Mouse (Mus musculus) thymus, adult 2 months (tissue): ENCODE results near the gene Map3k1. TPM values are rescaled to one million over a fixed set of nuclear protein-coding genes. Genes with fewer than 3 reads are reported as not detected.

ENCODE experiments used
- DNase-seq: peaks from one replicate; pipeline ENCODE4 v3.0.0; 2021
- H3K27ac ChIP-seq: fragments of 200-500 bp; 2 replicates; pipeline ENCODE4 v1.5.1; 2012; ENCODE audit warnings: low read length, control low read depth; ENCODE audit not compliant: control insufficient read depth, insufficient read depth
- H3K27me3 ChIP-seq: fragments of 200-500 bp; 2 replicates; pipeline ENCODE4 v1.6.1; 2012; ENCODE audit warnings: mild to moderate bottlenecking, low read length, moderate library complexity, mixed read lengths; ENCODE audit not compliant: control insufficient read depth, insufficient read depth
- H3K36me3 ChIP-seq: fragments of 200-500 bp; 2 replicates; pipeline ENCODE4 v1.6.1; 2012; ENCODE audit warnings: mild to moderate bottlenecking, low read length, moderate library complexity; ENCODE audit not compliant: control insufficient read depth, insufficient read depth
- H3K4me1 ChIP-seq: fragments of 200-500 bp; replicated peaks from 2 replicates; pipeline ENCODE4 v1.6.1; 2012; ENCODE audit warnings: low read length; ENCODE audit not compliant: control insufficient read depth, insufficient read depth
- H3K4me3 ChIP-seq: fragments of 200-500 bp; 2 replicates; pipeline ENCODE4 v1.5.1; 2012; ENCODE audit warnings: mild to moderate bottlenecking, low read length, control low read depth, moderate library complexity; ENCODE audit not compliant: control insufficient read depth, insufficient read depth
- CTCF ChIP-seq: fragments of 200-500 bp; IDR thresholded peaks from 2 replicates; pipeline ENCODE4 v1.5.1; 2012; ENCODE audit warnings: mild to moderate bottlenecking, control low read depth, low read length, moderate library complexity, borderline replicate concordance; ENCODE audit not compliant: control insufficient read depth, poor library complexity, insufficient read depth; ENCODE audit errors: extremely low read depth
- POLR2A ChIP-seq: fragments of 200-500 bp; IDR thresholded peaks from 2 replicates; pipeline ENCODE4 v1.6.1; 2012; ENCODE audit warnings: mild to moderate bottlenecking, low read length, control low read depth, moderate library complexity; ENCODE audit not compliant: control insufficient read depth, poor library complexity, insufficient read depth; ENCODE audit errors: extremely low read depth
- WGBS: fragments of 180-500 bp; shearing (Covaris S2); methylation state at CpG from one replicate; pipeline ENCODE4 v1.1.7; 2018; 5-methylcytosine and 5-hydroxymethylcytosine counted together
- polyA plus RNA-seq: library from polyadenylated mRNA; depleted of rRNA; stranded (reverse); fragments of >200 nt; gene quantifications from 2 replicates; pipeline ENCODE4 v1.2.3, GENCODE M21; 2012

Map3k1 gene
- polyA plus RNA-seq, 1 experiment = 47.2 TPM

DNA sequence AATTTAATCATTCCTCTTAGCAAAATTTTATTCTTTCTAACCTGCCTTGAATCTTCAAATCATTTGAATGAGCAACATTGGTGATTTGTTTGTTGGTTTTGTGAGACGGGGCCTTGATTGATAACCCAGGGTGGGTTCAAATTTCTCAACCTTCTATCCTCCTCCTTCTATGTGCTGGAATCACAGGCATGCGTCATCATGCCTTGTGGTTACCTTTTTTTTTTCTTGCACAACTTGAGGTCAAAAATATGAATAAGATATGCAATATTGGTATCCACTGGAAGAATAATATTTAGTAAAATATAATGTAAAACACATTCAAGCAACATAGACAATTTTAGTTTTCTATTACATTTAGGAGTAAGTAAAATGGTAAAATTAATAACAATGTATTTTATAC lies 3.9 kb upstream of the Map3k1 start:
- TF ChIP-seq POLR2A (no peak), CTCF (no peak)
- no peak overlapping the region for H3K4me3 ChIP-seq
- H3K27ac ChIP-seq = no peak overlapping the region
- no peaks in the 10 kb centered on the region for H3K36me3 ChIP-seq
- WGBS = 97% methylated on average over 2 of the region's 2 CpGs
- no peaks in the 10 kb centered on the region for H3K27me3 ChIP-seq
- H3K4me1 ChIP-seq = peaks cover 4% of the 10 kb centered on the region
- no peak for DNase-seq

DNA sequence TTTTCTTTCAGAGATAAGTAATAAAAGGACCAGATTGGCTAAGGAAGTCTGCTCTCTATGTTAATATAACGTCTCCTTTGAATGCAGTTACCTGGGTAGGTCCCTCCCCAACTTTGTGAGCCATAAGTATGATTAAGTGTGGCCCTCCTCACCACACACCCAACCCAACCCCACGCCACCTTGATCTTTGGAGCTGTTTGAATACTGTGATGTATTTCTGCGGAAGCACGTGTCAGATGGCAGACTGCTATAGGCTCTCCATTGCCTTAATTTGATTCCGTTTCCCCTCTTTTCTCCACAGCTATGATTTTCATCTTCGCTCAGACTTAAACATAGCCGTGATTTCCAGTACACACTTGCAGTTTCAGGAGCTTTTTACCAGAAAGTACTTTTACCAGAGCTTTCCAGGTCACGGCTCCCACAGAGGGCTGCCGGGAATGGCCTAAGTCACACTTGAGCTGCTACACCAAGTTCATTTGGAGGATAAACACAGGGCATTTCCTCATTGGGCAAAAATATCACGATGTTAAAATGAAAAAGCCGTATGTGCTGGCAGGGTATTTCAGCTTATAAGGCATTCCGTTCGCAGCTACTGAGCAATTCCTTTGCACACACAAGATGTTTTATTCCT lies 2.3 kb upstream of the Map3k1 start:
- no peak for DNase-seq
- Histone ChIP-seq H3K27ac (no peak overlapping the region), H3K4me3 (no peak overlapping the region), H3K4me1 (peaks cover 4% of the 10 kb centered on the region), H3K36me3 (no peaks in the 10 kb centered on the region), H3K27me3 (no peaks in the 10 kb centered on the region)
- TF ChIP-seq POLR2A (no peak), CTCF (no peak)
- WGBS = 96% methylated on average over 13 of the region's 13 CpGs

DNA sequence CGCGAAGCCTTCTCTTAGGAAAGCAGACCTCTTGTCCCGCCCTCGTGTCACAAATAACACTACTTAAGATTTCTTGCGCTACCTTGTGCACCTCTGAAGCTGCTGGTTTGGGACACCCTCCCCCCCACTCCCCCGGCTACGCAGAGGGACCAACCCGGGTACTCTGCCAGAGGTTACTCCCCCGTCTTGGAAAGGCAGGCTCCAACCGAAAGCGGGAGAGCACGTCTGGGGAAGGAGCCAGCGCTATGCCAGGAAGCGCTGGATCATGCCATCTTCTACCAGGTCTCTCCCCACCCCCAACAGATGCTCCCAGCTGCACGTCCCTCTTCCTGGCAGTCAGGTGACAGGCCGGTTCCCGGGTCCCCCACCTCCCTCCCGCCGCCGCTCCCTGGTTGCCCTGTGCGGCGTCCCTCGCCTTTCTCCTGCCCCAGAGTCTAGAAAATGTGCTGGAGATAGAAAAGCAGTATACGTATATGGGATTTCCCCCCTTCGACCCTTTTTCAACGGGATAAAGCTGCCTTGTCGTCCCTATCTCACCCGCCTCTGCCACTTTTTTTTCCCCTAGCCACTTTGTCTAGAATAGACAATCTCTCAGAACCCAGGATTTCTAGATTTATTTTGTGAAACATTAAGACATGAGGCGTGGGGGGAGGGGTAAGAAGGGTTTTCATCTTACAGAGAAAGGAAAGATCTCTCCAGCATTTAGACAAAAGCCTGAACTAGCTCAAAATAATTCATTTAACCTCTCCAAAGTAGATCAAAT lies 854 bp upstream of the Map3k1 start:
- Histone ChIP-seq H3K4me1 (peaks cover 10% of the 10 kb centered on the region), H3K36me3 (no peaks in the 10 kb centered on the region), H3K27ac (peak overlapping the region; percentile 44), H3K27me3 (no peaks in the 10 kb centered on the region), H3K4me3 (peak overlapping the region; percentile 72)
- TF ChIP-seq CTCF = no peak
- no peak for TF ChIP-seq POLR2A
- WGBS = 4% methylated on average over 29 of the region's 29 CpGs
- peak; percentile 61 for DNase-seq

DNA sequence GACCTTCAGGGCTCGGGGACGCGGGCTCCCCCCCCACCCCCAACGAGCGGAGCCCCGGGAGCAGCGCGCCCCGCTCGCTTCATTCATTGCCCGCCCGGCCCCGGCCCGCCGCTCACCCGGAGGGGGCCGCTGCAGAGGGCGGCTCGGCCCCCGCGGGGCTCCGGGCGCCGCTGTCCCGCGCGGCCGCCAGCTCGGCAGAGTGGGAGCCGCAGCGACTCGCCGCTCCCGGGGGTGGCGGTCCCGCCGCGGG lies 481 bp downstream of the Map3k1 start:
- Histone ChIP-seq H3K36me3 (no peaks in the 10 kb centered on the region), H3K4me1 (peaks cover 13% of the 10 kb centered on the region), H3K4me3 (peak overlapping the region; percentile 94), H3K27ac (peak overlapping the region; percentile 98), H3K27me3 (no peaks in the 10 kb centered on the region)
- under 1% methylated on average over 37 of the region's 38 CpGs for WGBS
- DNase-seq = peak; percentile 58
- TF ChIP-seq CTCF (no peak), POLR2A (no peak)

DNA sequence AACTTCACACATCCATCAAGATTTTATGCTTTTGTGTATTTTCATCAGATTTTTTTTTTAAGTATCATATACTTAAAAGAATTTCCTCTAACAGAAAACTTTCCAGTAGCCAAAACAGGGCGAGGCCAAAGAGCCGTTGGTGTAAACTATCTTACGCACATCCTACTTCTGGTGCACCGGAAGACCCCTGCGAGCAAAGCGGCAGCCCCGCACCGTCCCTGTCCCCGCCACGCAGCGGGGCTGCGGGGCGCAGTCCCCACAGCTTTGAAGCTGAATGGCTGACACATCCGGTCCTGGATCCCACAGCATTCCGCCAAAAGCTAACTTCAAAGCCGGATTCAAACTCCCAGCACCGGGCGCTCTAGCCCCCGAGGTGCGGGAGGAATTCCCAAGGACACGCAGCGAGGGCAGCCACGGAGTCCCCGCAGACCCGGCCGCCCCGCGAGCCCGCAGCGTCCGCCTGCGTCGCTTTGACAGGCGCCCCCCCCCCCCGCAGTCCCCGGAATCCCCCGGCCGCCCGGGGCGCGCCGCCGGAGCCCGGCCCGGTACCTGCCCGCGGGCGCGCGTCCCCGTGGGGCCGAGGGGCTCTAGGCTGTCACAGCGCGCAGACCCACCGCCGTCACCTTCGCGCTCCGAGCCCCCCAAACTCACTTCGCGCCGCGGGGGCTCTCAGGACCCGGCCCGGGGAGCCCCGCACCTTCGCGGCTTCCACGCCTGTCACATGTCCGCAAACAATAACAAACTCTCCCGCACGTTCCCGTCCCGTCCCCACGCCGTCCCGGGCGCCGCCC lies 1.0 kb downstream of the Map3k1 start:
- TF ChIP-seq CTCF = no peak
- TF ChIP-seq POLR2A = peak; percentile 45; the same call in 1 of the 2 replicates
- Histone ChIP-seq H3K4me1 (peaks cover 13% of the 10 kb centered on the region), H3K36me3 (no peaks in the 10 kb centered on the region), H3K27ac (peak overlapping the region; percentile 98), H3K4me3 (peak overlapping the region; percentile 94), H3K27me3 (no peaks in the 10 kb centered on the region)
- peak; percentile 64 for DNase-seq
- WGBS = under 1% methylated on average over 79 of the region's 79 CpGs

DNA sequence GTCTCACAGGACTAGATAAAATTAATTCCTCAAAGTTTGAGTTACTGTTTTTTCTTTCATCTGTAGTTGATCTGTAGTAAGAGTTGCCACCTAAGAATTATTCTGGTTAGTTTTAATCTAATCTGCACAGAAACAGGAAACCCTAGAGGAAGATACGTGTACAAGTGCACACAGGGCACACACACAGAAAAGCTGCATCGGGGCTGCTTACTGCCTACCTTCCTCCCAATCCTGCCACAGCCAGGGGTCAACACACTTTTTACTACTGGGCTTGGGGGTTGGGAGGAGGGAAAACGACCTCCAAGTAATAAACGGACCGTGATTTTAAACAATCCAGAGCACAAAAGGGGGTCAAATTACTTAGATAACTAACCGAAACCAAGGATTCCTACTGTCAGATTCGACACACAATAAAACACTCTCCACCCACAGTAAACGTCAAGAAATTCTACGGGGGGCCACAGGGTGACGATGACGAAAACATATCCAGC lies 1.6 kb downstream of the Map3k1 start:
- Histone ChIP-seq H3K4me3 (peak overlapping the region; percentile 59), H3K27ac (peak overlapping the region; percentile 98), H3K36me3 (no peaks in the 10 kb centered on the region), H3K4me1 (peaks cover 15% of the 10 kb centered on the region), H3K27me3 (no peaks in the 10 kb centered on the region)
- TF ChIP-seq POLR2A (no peak), CTCF (no peak)
- WGBS = under 1% methylated on average over 11 of the region's 11 CpGs
- peak; percentile 53 for DNase-seq
